ENCODE assay signal across 30 mouse cellular contexts in genomic region chr10:21426515-21426914, GRCm38 (mm10). TPM values are rescaled to one million over a fixed set of nuclear protein-coding genes. Genes with fewer than 3 reads are reported as not detected.
DNase-seq lines count a peak whose midpoint lies in the region; ATAC-seq and TF ChIP-seq lines count a peak whose summit lies in the region.
"Had no signal": no experiment of that assay in that cellular context is flagged by ENCODE, and none has a peak within 500 bp of the region (broad histone marks: within the 10 kb centered on the region; RNA-seq: fewer than 3 reads in every experiment).

No protein-coding gene starts in this region.

- peak; percentile 64 for DNase-seq in heart, adult 11 months
- DNase-seq in liver, adult 2 months (ENCODE audit: extremely low read depth, low read depth, low spot score), result peak; percentile 80
- DNase-seq in Muller cell, postnatal 12 days (ENCODE audit: inconsistent ontology term), result peak; percentile 61
- DNase-seq in kidney, adult 9 months, result peak; percentile 40
- no peak for DNase-seq in midbrain, embryonic 14.5 days
- DNase-seq in B cell, adult 2 months, result no peak
- DNase-seq: adrenal gland, adult 8-10 months; cerebellum, adult 8-10 months; cerebellum, postnatal 36 days; heart, postnatal 14 days; layer of hippocampus, postnatal 36 days; left cerebral cortex, postnatal 4 days; right cerebral cortex, postnatal 4 days; thymus, adult 18-20 months; thymus, postnatal 36 days had no signal

- H3K4me3 ChIP-seq in heart, embryonic 12.5 days, result no peak overlapping the region
- H3K4me3 ChIP-seq in liver, adult 2 months (ENCODE audit: insufficient read depth, low read depth, low read length), result no peak overlapping the region
- H3K4me3 ChIP-seq in liver, embryonic 12.5 days, result no peak overlapping the region
- no peak overlapping the region for H3K4me3 ChIP-seq in midbrain, embryonic 14.5 days (replicated peaks; ENCODE audit: low read depth, low read length)
- H3K4me3 ChIP-seq: forebrain, embryonic 15.5 days; hindbrain, embryonic 10.5 days; hindbrain, embryonic 15.5 days; liver, embryonic 15.5 days; megakaryocyte, embryonic 14.5 days; midbrain, embryonic 12.5 days; neural tube, embryonic 13.5 days had no signal

- WGBS in heart, embryonic 12.5 days, result 61% methylated on average over 3 of the region's 3 CpGs
- WGBS in liver, adult 2 months, result 31% methylated on average over 3 of the region's 3 CpGs
- WGBS in liver, embryonic 12.5 days (ENCODE audit: insufficient replicate concordance), result 60% methylated on average over 3 of the region's 3 CpGs
- WGBS in midbrain, embryonic 14.5 days, result 79% methylated on average over 3 of the region's 3 CpGs

- H3K9ac ChIP-seq in heart, embryonic 12.5 days, result no peak overlapping the region
- H3K9ac ChIP-seq in liver, adult 2 months (ENCODE audit: low read depth, low read length), result no peak overlapping the region
- no peak overlapping the region for H3K9ac ChIP-seq in liver, embryonic 12.5 days
- no peak overlapping the region for H3K9ac ChIP-seq in midbrain, embryonic 14.5 days (replicated peaks; ENCODE audit: low read length)
- H3K9ac ChIP-seq: forebrain, embryonic 15.5 days; hindbrain, embryonic 15.5 days; liver, embryonic 15.5 days; midbrain, embryonic 12.5 days; neural tube, embryonic 13.5 days had no signal

- H3K27ac ChIP-seq in heart, embryonic 12.5 days (ENCODE audit: poor library complexity, severe bottlenecking), result no peak overlapping the region
- no peak overlapping the region for H3K27ac ChIP-seq in liver, adult 2 months (replicated peaks; ENCODE audit: insufficient read depth, low read depth, low read length)
- H3K27ac ChIP-seq in liver, embryonic 12.5 days, result no peak overlapping the region
- H3K27ac ChIP-seq in midbrain, embryonic 14.5 days (replicated peaks; ENCODE audit: low read depth, low read length), result no peak overlapping the region
- H3K27ac ChIP-seq: forebrain, embryonic 15.5 days; hindbrain, embryonic 10.5 days; hindbrain, embryonic 15.5 days; liver, embryonic 15.5 days; midbrain, embryonic 12.5 days; neural tube, embryonic 13.5 days; stomach, postnatal 0 days had no signal

- no peak for TF ChIP-seq CTCF in liver, adult 2 months (IDR thresholded peaks at IDR 0.05; ENCODE audit: low read depth, low read length)

- no peak for ATAC-seq in heart, embryonic 12.5 days (ENCODE audit: insufficient number of reproducible peaks, low FRiP score)
- ATAC-seq in liver, embryonic 12.5 days, result no peak
- ATAC-seq in midbrain, embryonic 14.5 days (ENCODE audit: low FRiP score, low TSS enrichment), result no peak
- ATAC-seq: activated CD4-positive, CD25-positive, alpha-beta regulatory T cell, adult 4 months; forebrain, embryonic 15.5 days; inflammation-experienced regulatory T-cells, adult 6 months had no signal

- no peaks in the 10 kb centered on the region for H3K9me3 ChIP-seq in heart, embryonic 12.5 days (replicated peaks)
- no peaks in the 10 kb centered on the region for H3K9me3 ChIP-seq in liver, embryonic 12.5 days (replicated peaks)
- H3K9me3 ChIP-seq in midbrain, embryonic 14.5 days (ENCODE audit: control insufficient read depth, low read length), result no peaks in the 10 kb centered on the region
- H3K9me3 ChIP-seq: forebrain, embryonic 15.5 days; hindbrain, embryonic 10.5 days; hindbrain, embryonic 15.5 days; liver, embryonic 15.5 days; megakaryocyte, embryonic 14.5 days; midbrain, embryonic 12.5 days; neural tube, embryonic 13.5 days had no signal

- peaks cover 4% of the 10 kb centered on the region; the same call in 1 of the 2 replicates for H3K4me1 ChIP-seq in heart, embryonic 12.5 days (replicated peaks)
- peaks cover 10% of the 10 kb centered on the region for H3K4me1 ChIP-seq in liver, adult 2 months (ENCODE audit: control insufficient read depth, insufficient read depth, low read length)
- no peaks in the 10 kb centered on the region for H3K4me1 ChIP-seq in liver, embryonic 12.5 days
- no peaks in the 10 kb centered on the region for H3K4me1 ChIP-seq in midbrain, embryonic 14.5 days (ENCODE audit: control insufficient read depth, insufficient read depth, low read length)
- H3K4me1 ChIP-seq: hindbrain, embryonic 10.5 days; hindbrain, embryonic 15.5 days; liver, embryonic 15.5 days; megakaryocyte, embryonic 14.5 days; neural tube, embryonic 13.5 days had no signal

- no peak overlapping the region for H3K4me2 ChIP-seq in heart, embryonic 12.5 days
- no peak overlapping the region for H3K4me2 ChIP-seq in liver, embryonic 12.5 days
- H3K4me2 ChIP-seq in midbrain, embryonic 14.5 days (ENCODE audit: low read length), result no peak overlapping the region
- H3K4me2 ChIP-seq: forebrain, embryonic 15.5 days; hindbrain, embryonic 15.5 days; liver, embryonic 15.5 days; midbrain, embryonic 12.5 days; neural tube, embryonic 13.5 days had no signal

- H3K36me3 ChIP-seq in heart, embryonic 12.5 days, result no peaks in the 10 kb centered on the region
- H3K36me3 ChIP-seq in liver, adult 2 months (ENCODE audit: control insufficient read depth, insufficient read depth, low read length), result no peaks in the 10 kb centered on the region
- H3K36me3 ChIP-seq in liver, embryonic 12.5 days, result no peaks in the 10 kb centered on the region
- H3K36me3 ChIP-seq in midbrain, embryonic 14.5 days (ENCODE audit: control insufficient read depth, insufficient read depth, low read length), result no peaks in the 10 kb centered on the region
- H3K36me3 ChIP-seq: forebrain, embryonic 15.5 days; hindbrain, embryonic 10.5 days; hindbrain, embryonic 15.5 days; liver, embryonic 15.5 days; midbrain, embryonic 12.5 days; neural tube, embryonic 13.5 days had no signal

- H3K27me3 ChIP-seq in heart, embryonic 12.5 days (replicated peaks), result no peaks in the 10 kb centered on the region
- H3K27me3 ChIP-seq in liver, adult 2 months (ENCODE audit: control insufficient read depth, insufficient read depth, low read length), result no peaks in the 10 kb centered on the region
- H3K27me3 ChIP-seq in liver, embryonic 12.5 days (replicated peaks), result no peaks in the 10 kb centered on the region
- no peaks in the 10 kb centered on the region for H3K27me3 ChIP-seq in midbrain, embryonic 14.5 days (ENCODE audit: control insufficient read depth, insufficient read depth, low read length)
- H3K27me3 ChIP-seq: forebrain, embryonic 15.5 days; hindbrain, embryonic 15.5 days; liver, embryonic 15.5 days; midbrain, embryonic 12.5 days; neural tube, embryonic 13.5 days had no signal

- TF ChIP-seq POLR2A in liver, adult 2 months (IDR thresholded peaks at IDR 0.05; ENCODE audit: extremely low read depth, insufficient read depth, low read length), result no peak

- H3K79me2 ChIP-seq in liver, adult 2 months (ENCODE audit: control insufficient read depth, insufficient read depth, low read length), result no peaks in the 10 kb centered on the region

RNA-seq across cellular contexts. Expression of gene Aldh8a1, which starts 49.4 kb away (rescaled TPM):
- polyA plus RNA-seq in heart, embryonic 12.5 days (2016; fragmentation: Nextera tagmentation; extraction: Ambion mirVana), result 0.38 TPM in 1 of 2 replicates, not detected in the other
- 382 and 384 TPM in 2 replicates for total RNA-seq in liver, adult 2 months (2014; rRNA removed)
- polyA plus RNA-seq in liver, adult 2 months (2012; rRNA removed), result 309 TPM in 2 replicates
- 5.1 and 5.6 TPM in 2 replicates for polyA plus RNA-seq in liver, embryonic 12.5 days (2016; fragmentation: Nextera tagmentation; extraction: Ambion mirVana)
- polyA plus RNA-seq in midbrain, embryonic 14.5 days (2014; fragmentation: Nextera tagmentation; extraction: Ambion mirVana), result 0.08 TPM in 1 of 2 replicates, not detected in the other
- total RNA-seq: heart, adult 8-10 months; heart, postnatal 14 days; left cerebral cortex, postnatal 4 days had no signal
- polyA plus RNA-seq: embryonic facial prominence, embryonic 11.5 days; forebrain, embryonic 15.5 days; heart, embryonic 14.5 days; hindbrain, embryonic 15.5 days; inflammation-experienced regulatory T-cells, adult 6 months; neural tube, embryonic 13.5 days had no signal

Comparison
In these comparisons a context has a peak if more than half of its experiments do, and no peak if none do; other contexts are left out.
1. RNA of gene Aldh8a1, which starts 49.4 kb away (polyA plus RNA-seq): 309 TPM in liver, adult 2 months; 5.1 to 5.6 TPM in liver, embryonic 12.5 days, 0.38 TPM in heart, embryonic 12.5 days and 0.08 TPM in midbrain, embryonic 14.5 days; every median in the first group is over 10 times any median in the second.
2. DNase-seq: peak in heart, adult 11 months (single experiment), liver, adult 2 months (single experiment), Muller cell, postnatal 12 days (single experiment) and kidney, adult 9 months (single experiment); none in midbrain, embryonic 14.5 days (single experiment) and B cell, adult 2 months (0 of 2).